Mouse (Mus musculus): ENCODE results near the gene Olfr742. TPM values are rescaled to one million over a fixed set of nuclear protein-coding genes. Genes with fewer than 3 reads are reported as not detected.

Olfr742 gene
- not detected in 2 replicates for total RNA-seq (2017)

- no peak for ATAC-seq (replicated peaks; ENCODE audit: low read depth, poor library complexity, severe bottlenecking)
These were observed at the start of gene Olfr742 for GRCm38 (mm10) chr14:50503300-50503699. TSS of gene Olfr742 (plus strand) at chr14:50503600.

DNA sequence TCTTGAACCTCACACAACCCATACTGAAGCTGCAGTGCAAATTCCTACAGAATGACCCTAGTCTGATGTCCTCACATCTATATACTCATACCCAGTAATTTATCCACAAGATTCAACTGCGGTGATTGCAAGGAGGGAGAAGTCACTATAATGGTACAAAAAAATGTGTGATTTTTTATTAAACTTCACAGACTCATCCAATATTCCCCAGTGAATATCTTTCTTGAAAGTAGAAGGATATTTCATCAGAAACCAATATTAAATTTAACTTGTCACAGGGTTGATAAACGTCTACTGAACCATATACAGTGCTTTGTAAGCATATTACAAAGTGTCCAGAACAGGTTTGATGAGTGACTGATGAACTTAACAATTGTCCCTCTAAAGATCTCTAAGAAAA lies 31.0 kb upstream of the Olfr742 start, which contains the start of gene Olfr741:
TSS of gene Olfr741 (plus strand) at position 301 of the 400 bp plus-strand sequence.
- no peak for ATAC-seq (replicated peaks; ENCODE audit: low read depth, poor library complexity, severe bottlenecking)

GRCm38 (mm10) chr14:50478406-50478805 lies 25.0 kb upstream of the Olfr742 start:
- ATAC-seq (replicated peaks; ENCODE audit: low read depth, poor library complexity, severe bottlenecking), result no peak

GRCm38 (mm10) chr14:50521539-50521938 lies 18.1 kb downstream of the Olfr742 start, which contains the start of gene Olfr743:
TSS of gene Olfr743 (plus strand) at chr14:50521839.
- ATAC-seq (replicated peaks; ENCODE audit: low read depth, poor library complexity, severe bottlenecking), result no peak

DNA sequence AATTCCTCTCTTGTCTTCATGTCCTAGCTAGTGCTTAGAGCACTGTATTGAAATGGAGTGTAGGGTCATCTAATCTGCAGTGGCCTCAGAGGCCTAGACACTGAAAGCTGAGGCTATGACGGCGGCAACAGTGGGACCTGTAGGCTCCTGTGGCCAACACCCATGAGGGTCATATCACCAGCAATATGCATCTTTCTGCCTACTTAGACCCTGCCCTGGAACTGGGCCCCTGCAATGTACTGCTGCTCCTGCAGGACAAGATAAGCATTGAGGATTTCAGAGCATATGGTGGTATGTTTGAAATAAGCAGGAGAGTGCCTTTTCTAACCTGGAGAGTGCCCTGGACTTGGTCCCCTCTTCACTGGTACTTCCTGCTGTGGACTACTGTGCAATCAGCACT lies 49.3 kb downstream of the Olfr742 start:
- ATAC-seq (replicated peaks; ENCODE audit: low read depth, poor library complexity, severe bottlenecking), result no peak

Other genes starting within 250 kb of the Olfr742 start
- not detected in 2 replicates for gene Olfr732, start 219.4 kb upstream of the Olfr742 start, total RNA-seq (2017)
- gene Olfr733, start 202.1 kb upstream of the Olfr742 start, total RNA-seq (2017), result not detected in 2 replicates
- gene Olfr734, start 176.8 kb upstream of the Olfr742 start, total RNA-seq (2017), result not detected in 2 replicates
- gene Olfr735, start 154.7 kb upstream of the Olfr742 start, total RNA-seq (2017), result not detected in 2 replicates
- not detected in 2 replicates for gene Tlr11, start 145.7 kb upstream of the Olfr742 start, total RNA-seq (2017)
- not detected in 2 replicates for gene Olfr736, start 122.4 kb upstream of the Olfr742 start, total RNA-seq (2017)
- gene Olfr738, start 96.0 kb upstream of the Olfr742 start, total RNA-seq (2017), result not detected in 2 replicates
- not detected in 2 replicates for gene Olfr739, start 85.0 kb upstream of the Olfr742 start, total RNA-seq (2017)
- gene Olfr740, start 58.1 kb upstream of the Olfr742 start, total RNA-seq (2017), result not detected in 2 replicates
- gene Olfr741, start 30.9 kb upstream of the Olfr742 start, total RNA-seq (2017), result not detected in 2 replicates
- not detected in 2 replicates for gene Olfr743, start 18.2 kb downstream of the Olfr742 start, total RNA-seq (2017)
- not detected in 2 replicates for gene Olfr744, start 111.3 kb downstream of the Olfr742 start, total RNA-seq (2017)
- gene Olfr745, start 135.8 kb downstream of the Olfr742 start, total RNA-seq (2017), result not detected in 2 replicates
- not detected in 2 replicates for gene Olfr746, start 143.5 kb downstream of the Olfr742 start, total RNA-seq (2017)
- gene Olfr747, start 189.6 kb downstream of the Olfr742 start, total RNA-seq (2017), result not detected in 2 replicates
- not detected in 2 replicates for gene Olfr748, start 203.8 kb downstream of the Olfr742 start, total RNA-seq (2017)
- not detected in 2 replicates for gene Olfr749, start 241.5 kb downstream of the Olfr742 start, total RNA-seq (2017)